Mouse (Mus musculus): ENCODE data around the gene Syna. TPM values are rescaled to one million over a fixed set of nuclear protein-coding genes. Genes with fewer than 3 reads are reported as not detected.

Syna gene
- polyA plus RNA-seq, 1 experiment from 2014 or later: 0.06 TPM

- Histone ChIP-seq H3K27me3 (no peaks in the 10 kb centered on the region), H3K4me3 (no peak overlapping the region), H3K9me3 (replicated peaks) (no peaks in the 10 kb centered on the region), H3K27ac (no peak overlapping the region), H3K4me2 (no peak overlapping the region), H3K4me1 (replicated peaks) (peaks cover 38% of the 10 kb centered on the region), H3K36me3 (no peaks in the 10 kb centered on the region), H3K9ac (no peak overlapping the region)
- 53% methylated on average over 5 of the region's 5 CpGs for WGBS
- ATAC-seq (replicated peaks; ENCODE audit: insufficient number of reproducible peaks, insufficient read depth, low FRiP score, low read depth): no peak
Measured at GRCm38 (mm10) chr5:134548306-134548705, 11.7 kb downstream of the Syna start.

- Histone ChIP-seq H3K4me2 (no peak overlapping the region), H3K27me3 (no peaks in the 10 kb centered on the region), H3K36me3 (no peaks in the 10 kb centered on the region), H3K9me3 (replicated peaks) (no peaks in the 10 kb centered on the region), H3K4me1 (replicated peaks) (peaks cover 33% of the 10 kb centered on the region), H3K4me3 (no peak overlapping the region), H3K9ac (no peak overlapping the region), H3K27ac (no peak overlapping the region)
- WGBS: 85% methylated on average over 7 of the region's 7 CpGs
- no peak for ATAC-seq (replicated peaks; ENCODE audit: insufficient number of reproducible peaks, insufficient read depth, low FRiP score, low read depth)
Measured at GRCm38 (mm10) chr5:134546790-134547189, 13.2 kb downstream of the Syna start.

GRCm38 (mm10) chr5:134545242-134545629 is 14.7 kb downstream of the Syna start:
- no peak overlapping the region for H3K4me2 ChIP-seq
- no peak for ATAC-seq (replicated peaks; ENCODE audit: insufficient number of reproducible peaks, insufficient read depth, low FRiP score, low read depth)
- H3K27ac ChIP-seq: no peak overlapping the region
- no peaks in the 10 kb centered on the region for H3K27me3 ChIP-seq
- H3K36me3 ChIP-seq: no peaks in the 10 kb centered on the region
- no peak overlapping the region for H3K9ac ChIP-seq
- H3K4me3 ChIP-seq: no peak overlapping the region
- no peaks in the 10 kb centered on the region for H3K9me3 ChIP-seq (replicated peaks)
- H3K4me1 ChIP-seq (replicated peaks): peaks cover 33% of the 10 kb centered on the region
- 50% methylated on average over 3 of the region's 3 CpGs for WGBS

- H3K4me2 ChIP-seq: no peak overlapping the region
- H3K36me3 ChIP-seq: no peaks in the 10 kb centered on the region
- H3K27ac ChIP-seq: no peak overlapping the region
- H3K4me3 ChIP-seq: no peak overlapping the region
- H3K9ac ChIP-seq: no peak overlapping the region
- H3K9me3 ChIP-seq (replicated peaks): no peaks in the 10 kb centered on the region
- H3K4me1 ChIP-seq (replicated peaks): peaks cover 37% of the 10 kb centered on the region
- WGBS: 56% methylated on average over 19 of the region's 19 CpGs
- H3K27me3 ChIP-seq: no peaks in the 10 kb centered on the region
- no peak for ATAC-seq (replicated peaks; ENCODE audit: insufficient number of reproducible peaks, insufficient read depth, low FRiP score, low read depth)
Measured at GRCm38 (mm10) chr5:134544516-134545241, 15.3 kb downstream of the Syna start.

- H3K36me3 ChIP-seq: no peaks in the 10 kb centered on the region
- no peak overlapping the region for H3K4me3 ChIP-seq
- H3K4me2 ChIP-seq: no peak overlapping the region
- no peaks in the 10 kb centered on the region for H3K27me3 ChIP-seq
- ATAC-seq (replicated peaks; ENCODE audit: insufficient number of reproducible peaks, insufficient read depth, low FRiP score, low read depth): 0 out of 2 replicates have a peak, but pooled peaks have one; percentile 3
- no peak overlapping the region for H3K9ac ChIP-seq
- peak overlapping the region; percentile 78 for H3K27ac ChIP-seq
- peaks cover 26% of the 10 kb centered on the region for H3K4me1 ChIP-seq (replicated peaks)
- H3K9me3 ChIP-seq (replicated peaks): no peaks in the 10 kb centered on the region
- WGBS: 27% methylated on average over 7 of the region's 7 CpGs
Measured at GRCm38 (mm10) chr5:134541640-134542039, 18.3 kb downstream of the Syna start.

- WGBS: 71% methylated on average over 6 of the region's 6 CpGs
- H3K4me2 ChIP-seq: no peak overlapping the region
- no peak overlapping the region for H3K9ac ChIP-seq
- H3K4me1 ChIP-seq (replicated peaks): peaks cover 26% of the 10 kb centered on the region
- no peaks in the 10 kb centered on the region for H3K36me3 ChIP-seq
- no peaks in the 10 kb centered on the region for H3K27me3 ChIP-seq
- no peak overlapping the region for H3K4me3 ChIP-seq
- peak overlapping the region; percentile 78 for H3K27ac ChIP-seq
- ATAC-seq (replicated peaks; ENCODE audit: insufficient number of reproducible peaks, insufficient read depth, low FRiP score, low read depth): no peak
- H3K9me3 ChIP-seq (replicated peaks): no peaks in the 10 kb centered on the region
Measured at GRCm38 (mm10) chr5:134540881-134541280, 19.1 kb downstream of the Syna start.

- no peak overlapping the region for H3K4me2 ChIP-seq
- peak; percentile 87 for ATAC-seq (replicated peaks; ENCODE audit: insufficient number of reproducible peaks, insufficient read depth, low FRiP score, low read depth)
- 14% methylated on average over 3 of the region's 3 CpGs for WGBS
- 0 out of 2 replicates have a peak overlapping the region, but pooled peaks have one; percentile 17 for H3K9ac ChIP-seq
- H3K4me3 ChIP-seq: no peak overlapping the region
- no peaks in the 10 kb centered on the region for H3K27me3 ChIP-seq
- no peaks in the 10 kb centered on the region; the same call in 1 of the 2 replicates for H3K36me3 ChIP-seq
- H3K4me1 ChIP-seq (replicated peaks): peaks cover 26% of the 10 kb centered on the region
- no peaks in the 10 kb centered on the region for H3K9me3 ChIP-seq (replicated peaks)
- peak overlapping the region; percentile 78 for H3K27ac ChIP-seq
Measured at GRCm38 (mm10) chr5:134539891-134540290, 20.1 kb downstream of the Syna start.

- H3K36me3 ChIP-seq: peaks cover 18% of the 10 kb centered on the region; the same call in 1 of the 2 replicates
- 71% methylated on average over 6 of the region's 6 CpGs for WGBS
Measured at GRCm38 (mm10) chr5:134536036-134536435, 23.9 kb downstream of the Syna start.

GRCm38 (mm10) chr5:134532417-134532816 is 27.6 kb downstream of the Syna start:
- H3K4me1 ChIP-seq (replicated peaks): peaks cover 8% of the 10 kb centered on the region
- 93% methylated on average over 6 of the region's 6 CpGs for WGBS
- no peak overlapping the region for H3K9ac ChIP-seq
- H3K27ac ChIP-seq: no peak overlapping the region
- no peak overlapping the region for H3K4me3 ChIP-seq
- ATAC-seq (replicated peaks; ENCODE audit: insufficient number of reproducible peaks, insufficient read depth, low FRiP score, low read depth): no peak
- no peak overlapping the region for H3K4me2 ChIP-seq
- H3K27me3 ChIP-seq: no peaks in the 10 kb centered on the region
- no peaks in the 10 kb centered on the region for H3K9me3 ChIP-seq (replicated peaks)
- peaks cover 18% of the 10 kb centered on the region; the same call in 1 of the 2 replicates for H3K36me3 ChIP-seq

More at GRCm38 (mm10) chr5:134536036-134536435, 23.9 kb downstream of the Syna start:
- H3K27me3 ChIP-seq: no peaks in the 10 kb centered on the region
- H3K27ac ChIP-seq: no peak overlapping the region
- no peak overlapping the region for H3K4me2 ChIP-seq
- no peak for ATAC-seq (replicated peaks; ENCODE audit: insufficient number of reproducible peaks, insufficient read depth, low FRiP score, low read depth)
- H3K4me3 ChIP-seq: no peak overlapping the region
- peaks cover 16% of the 10 kb centered on the region for H3K4me1 ChIP-seq (replicated peaks)
- no peak overlapping the region for H3K9ac ChIP-seq
- H3K9me3 ChIP-seq (replicated peaks): no peaks in the 10 kb centered on the region

GRCm38 (mm10) chr5:134531585-134531984 is 28.4 kb downstream of the Syna start:
- Histone ChIP-seq H3K4me2 (no peak overlapping the region), H3K27ac (no peak overlapping the region), H3K4me3 (no peak overlapping the region), H3K9ac (no peak overlapping the region), H3K4me1 (replicated peaks) (peaks cover 8% of the 10 kb centered on the region), H3K27me3 (no peaks in the 10 kb centered on the region), H3K36me3 (peaks cover 18% of the 10 kb centered on the region; the same call in 1 of the 2 replicates), H3K9me3 (replicated peaks) (no peaks in the 10 kb centered on the region)
- no peak for ATAC-seq (replicated peaks; ENCODE audit: insufficient number of reproducible peaks, insufficient read depth, low FRiP score, low read depth)
- 79% methylated on average over 9 of the region's 9 CpGs for WGBS

- Histone ChIP-seq H3K4me2 (no peak overlapping the region), H3K4me1 (replicated peaks) (peaks cover 8% of the 10 kb centered on the region), H3K36me3 (peaks cover 18% of the 10 kb centered on the region; the same call in 1 of the 2 replicates), H3K9ac (no peak overlapping the region), H3K27me3 (no peaks in the 10 kb centered on the region), H3K9me3 (replicated peaks) (no peaks in the 10 kb centered on the region), H3K27ac (no peak overlapping the region), H3K4me3 (no peak overlapping the region)
- 60% methylated on average over 7 of the region's 7 CpGs for WGBS
- no peak for ATAC-seq (replicated peaks; ENCODE audit: insufficient number of reproducible peaks, insufficient read depth, low FRiP score, low read depth)
Measured at GRCm38 (mm10) chr5:134530830-134531229, 29.1 kb downstream of the Syna start.

- WGBS: 26% methylated on average over 9 of the region's 9 CpGs
- H3K36me3 ChIP-seq: 0 out of 2 replicates have a peak, but pooled peaks cover 10% of the 10 kb centered on the region
- peaks cover 8% of the 10 kb centered on the region for H3K4me1 ChIP-seq (replicated peaks)
- H3K27ac ChIP-seq: no peak overlapping the region
- H3K27me3 ChIP-seq: no peaks in the 10 kb centered on the region
- no peak overlapping the region for H3K4me3 ChIP-seq
- no peak overlapping the region for H3K4me2 ChIP-seq
- ATAC-seq (replicated peaks; ENCODE audit: insufficient number of reproducible peaks, insufficient read depth, low FRiP score, low read depth): no peak
- H3K9me3 ChIP-seq (replicated peaks): no peaks in the 10 kb centered on the region
- H3K9ac ChIP-seq: no peak overlapping the region
Measured at GRCm38 (mm10) chr5:134528488-134528887, 31.5 kb downstream of the Syna start.
